Mouse (Mus musculus): ENCODE results near the gene Plk2.

DNA sequence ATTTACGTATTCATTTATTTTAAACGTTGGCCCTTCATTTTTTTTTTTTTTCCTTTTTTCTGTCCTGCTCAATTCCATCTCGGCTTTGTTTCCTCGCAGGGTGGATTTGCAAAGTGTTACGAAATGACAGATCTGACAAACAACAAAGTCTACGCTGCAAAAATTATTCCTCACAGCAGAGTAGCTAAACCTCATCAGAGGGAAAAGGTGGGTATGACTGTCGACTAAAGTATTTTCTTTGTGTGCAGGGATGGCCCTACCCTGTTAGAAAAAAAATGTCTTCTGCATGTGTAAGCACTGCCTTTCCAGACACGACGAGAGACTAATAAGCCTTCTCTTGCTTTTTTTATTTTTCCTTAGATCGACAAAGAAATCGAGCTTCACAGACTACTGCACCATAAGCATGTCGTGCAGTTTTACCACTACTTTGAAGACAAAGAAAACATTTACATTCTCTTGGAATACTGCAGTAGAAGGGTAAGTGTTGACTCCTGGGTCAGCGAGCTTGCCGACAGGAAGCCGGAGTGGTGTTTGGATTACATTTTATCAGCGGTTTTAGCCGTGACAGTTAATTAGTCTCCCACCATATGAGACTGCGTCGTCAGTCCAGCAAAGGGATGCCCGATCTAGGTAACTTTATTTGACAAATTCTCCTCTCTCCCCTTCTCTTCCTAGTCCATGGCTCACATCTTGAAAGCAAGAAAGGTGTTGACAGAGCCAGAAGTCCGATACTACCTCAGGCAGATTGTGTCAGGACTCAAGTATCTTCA lies 1.3 kb downstream of the Plk2 start:
- no peak for TF ChIP-seq TAL1 (IDR thresholded peaks at IDR 0.05; ENCODE audit: low read length)
- TF ChIP-seq GATA1 (IDR thresholded peaks at IDR 0.05; ENCODE audit: low read length), result no peak

Measured in erythroblast, embryonic 14.5 days (primary cell).